Mouse (Mus musculus): ENCODE results near the gene Akap6.

GRCm38 (mm10) chr12:53063003-53063402 is 363.8 kb downstream of the Akap6 start:
- TF ChIP-seq ZC3H11A (IDR thresholded peaks at IDR 0.05; ENCODE audit: borderline replicate concordance, low read depth, low read length): no peak
- no peak for TF ChIP-seq CHD2 (IDR thresholded peaks at IDR 0.05; ENCODE audit: low read depth, low read length)
